Mouse (Mus musculus): ENCODE data around the gene Nup107. TPM values are rescaled to one million over a fixed set of nuclear protein-coding genes. Genes with fewer than 3 reads are reported as not detected.

The Nup107 gene
- polyA plus RNA-seq, 1 experiment from 2014 or later: 77.5 TPM

DNA sequence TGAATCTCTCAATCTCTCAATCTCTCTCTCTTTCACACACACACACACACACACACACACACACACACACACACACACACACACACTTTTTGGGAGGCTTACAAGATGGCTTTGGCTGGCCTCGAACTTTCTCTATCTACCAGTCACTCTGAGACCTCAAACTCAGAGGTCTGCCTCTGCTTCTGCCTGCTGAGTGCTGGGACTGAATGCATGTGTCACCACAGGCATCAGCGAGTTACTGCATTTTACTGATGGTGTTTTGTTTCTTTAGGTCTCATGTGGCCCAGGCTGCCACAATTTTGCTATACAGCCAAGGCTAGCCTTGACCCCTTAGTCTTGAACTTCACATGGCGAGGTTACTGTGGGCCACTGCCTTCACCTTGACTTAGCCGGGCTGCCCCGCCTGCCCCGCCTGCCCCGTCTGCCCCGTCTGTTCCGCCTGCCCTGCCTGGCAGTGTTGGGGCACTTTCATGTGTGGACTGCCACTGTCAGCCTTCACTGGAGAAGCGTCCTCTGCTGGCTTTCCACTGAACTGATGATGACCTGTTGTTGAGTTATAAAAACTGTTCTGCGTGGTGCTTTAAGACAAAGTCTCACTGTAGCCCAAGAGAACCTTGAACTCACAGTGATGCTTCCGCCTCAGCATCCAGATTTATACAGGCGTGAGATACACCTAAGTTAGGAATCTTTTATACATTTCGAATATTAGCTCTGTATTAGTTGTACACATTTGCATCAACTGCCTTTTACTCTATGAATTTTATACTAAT lies 9.8 kb downstream of the Nup107 start:
- Histone ChIP-seq H3K4me3 (ENCODE audit: low read length) (no peak overlapping the region), H3K27me3 (ENCODE audit: control insufficient read depth, insufficient read depth, low read length) (no peaks in the 10 kb centered on the region), H3K9ac (ENCODE audit: low read depth, low read length) (no peak overlapping the region), H3K27ac (ENCODE audit: low read depth, low read length) (no peak overlapping the region), H3K36me3 (ENCODE audit: control insufficient read depth, insufficient read depth, low read length) (peaks cover 91% of the 10 kb centered on the region), H3K9me3 (ENCODE audit: control insufficient read depth, low read length) (no peaks in the 10 kb centered on the region), H3K4me1 (ENCODE audit: control insufficient read depth, insufficient read depth, low read length) (no peaks in the 10 kb centered on the region), H3K4me2 (replicated peaks; ENCODE audit: low read depth, low read length) (no peak overlapping the region)
- 90% methylated on average over 14 of the region's 14 CpGs for WGBS
- ATAC-seq (ENCODE audit: low FRiP score, low TSS enrichment): no peak

DNA sequence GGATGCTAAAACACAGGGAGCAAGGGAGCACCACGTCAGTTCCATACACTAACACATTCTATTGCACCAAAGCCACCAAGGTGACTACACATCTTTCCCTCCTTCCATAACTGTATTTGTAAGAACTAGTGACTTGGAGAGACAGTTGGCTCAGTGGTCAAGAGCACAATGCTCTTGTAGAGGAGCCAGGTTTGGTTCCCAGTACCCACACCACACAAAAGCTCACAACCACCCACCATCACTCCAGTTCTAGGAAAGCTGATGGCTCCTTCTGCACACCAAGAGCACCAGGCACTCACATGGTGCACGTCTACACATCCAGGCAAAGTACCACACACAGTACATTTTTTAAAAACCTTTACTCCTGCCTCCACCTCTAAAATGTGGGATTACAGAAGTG lies 10.4 kb downstream of the Nup107 start:
- Histone ChIP-seq H3K9ac (ENCODE audit: low read depth, low read length) (no peak overlapping the region), H3K27ac (ENCODE audit: low read depth, low read length) (no peak overlapping the region), H3K4me2 (replicated peaks; ENCODE audit: low read depth, low read length) (no peak overlapping the region), H3K4me1 (ENCODE audit: control insufficient read depth, insufficient read depth, low read length) (no peaks in the 10 kb centered on the region), H3K9me3 (ENCODE audit: control insufficient read depth, low read length) (no peaks in the 10 kb centered on the region), H3K27me3 (ENCODE audit: control insufficient read depth, insufficient read depth, low read length) (no peaks in the 10 kb centered on the region), H3K4me3 (ENCODE audit: low read length) (no peak overlapping the region), H3K36me3 (ENCODE audit: control insufficient read depth, insufficient read depth, low read length) (peaks cover 89% of the 10 kb centered on the region)
- WGBS: 99% methylated on average over 2 of the region's 2 CpGs
- ATAC-seq (ENCODE audit: low FRiP score, low TSS enrichment): no peak

DNA sequence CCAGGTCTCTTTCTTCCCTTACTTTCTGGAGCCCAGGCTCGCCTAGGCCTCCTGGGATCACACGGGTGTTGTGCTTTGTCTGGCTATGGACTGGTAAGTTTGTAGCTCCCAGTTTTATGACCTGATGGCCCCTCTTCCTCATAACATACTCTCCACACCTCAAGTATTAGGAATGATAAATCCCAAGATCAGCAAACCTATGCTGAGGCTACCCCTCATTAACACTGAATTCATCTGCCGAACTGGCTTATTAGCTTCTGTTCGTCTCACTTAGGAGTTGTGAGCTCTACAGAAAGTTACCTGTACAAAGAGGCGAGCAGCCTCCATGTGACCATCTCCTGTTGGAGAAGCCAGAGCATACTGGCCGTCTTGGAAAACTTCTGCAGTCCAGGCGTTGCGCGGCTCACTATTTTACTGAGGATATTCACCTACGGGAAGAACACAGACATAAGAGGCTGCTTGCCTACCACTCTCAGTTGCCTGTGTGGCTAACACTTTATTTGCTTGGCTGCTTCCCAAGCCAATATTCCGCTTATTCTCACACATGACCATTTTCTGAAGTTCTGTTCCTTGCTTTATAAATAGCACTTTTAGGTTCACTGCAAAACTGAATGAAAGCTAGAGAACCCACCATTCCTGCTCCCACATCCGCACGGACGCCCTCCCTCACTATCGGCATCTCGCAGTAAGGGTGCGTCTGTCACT lies 11.3 kb downstream of the Nup107 start:
- Histone ChIP-seq H3K9me3 (ENCODE audit: control insufficient read depth, low read length) (no peaks in the 10 kb centered on the region), H3K27ac (ENCODE audit: low read depth, low read length) (no peak overlapping the region), H3K9ac (ENCODE audit: low read depth, low read length) (no peak overlapping the region), H3K27me3 (ENCODE audit: control insufficient read depth, insufficient read depth, low read length) (no peaks in the 10 kb centered on the region), H3K4me1 (ENCODE audit: control insufficient read depth, insufficient read depth, low read length) (no peaks in the 10 kb centered on the region), H3K36me3 (ENCODE audit: control insufficient read depth, insufficient read depth, low read length) (peaks cover 89% of the 10 kb centered on the region), H3K4me2 (replicated peaks; ENCODE audit: low read depth, low read length) (no peak overlapping the region), H3K4me3 (ENCODE audit: low read length) (no peak overlapping the region)
- 95% methylated on average over 17 of the region's 17 CpGs for WGBS
- ATAC-seq (ENCODE audit: low FRiP score, low TSS enrichment): no peak

DNA sequence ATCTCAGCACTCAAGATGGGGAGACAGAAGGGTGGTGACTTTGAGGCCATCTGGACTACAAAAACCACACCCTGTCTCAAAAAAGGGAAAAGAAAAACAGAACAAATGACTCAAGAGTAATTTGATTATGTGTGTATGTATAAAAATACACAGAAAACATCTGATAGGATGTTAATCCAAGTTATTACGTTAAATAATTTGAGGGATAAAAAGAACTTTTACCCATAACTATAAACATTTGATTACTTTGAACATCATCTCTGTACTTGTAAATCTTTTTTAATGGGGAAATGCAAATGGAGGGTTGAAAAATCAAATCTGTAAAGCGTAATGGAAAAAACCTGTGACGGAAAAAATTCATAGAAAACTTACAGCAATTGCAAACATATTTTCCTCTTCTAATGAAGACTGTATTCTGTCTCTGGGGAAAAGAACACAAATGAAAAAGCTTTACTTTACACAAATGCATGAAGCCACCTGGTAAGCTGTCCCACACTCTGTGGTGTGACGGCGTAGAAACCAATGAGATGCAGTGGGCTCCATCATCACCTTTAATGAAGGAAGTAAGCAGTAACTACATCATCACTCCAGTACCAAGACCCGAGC lies 12.1 kb downstream of the Nup107 start:
- no peak for ATAC-seq (ENCODE audit: low FRiP score, low TSS enrichment)
- no peak overlapping the region for H3K4me3 ChIP-seq (ENCODE audit: low read length)
- H3K9me3 ChIP-seq (ENCODE audit: control insufficient read depth, low read length): no peaks in the 10 kb centered on the region
- H3K27me3 ChIP-seq (ENCODE audit: control insufficient read depth, insufficient read depth, low read length): no peaks in the 10 kb centered on the region
- WGBS: 95% methylated on average over 6 of the region's 6 CpGs
- no peak overlapping the region for H3K4me2 ChIP-seq (replicated peaks; ENCODE audit: low read depth, low read length)
- H3K36me3 ChIP-seq (ENCODE audit: control insufficient read depth, insufficient read depth, low read length): peaks cover 89% of the 10 kb centered on the region
- no peak overlapping the region for H3K9ac ChIP-seq (ENCODE audit: low read depth, low read length)
- H3K27ac ChIP-seq (ENCODE audit: low read depth, low read length): no peak overlapping the region
- H3K4me1 ChIP-seq (ENCODE audit: control insufficient read depth, insufficient read depth, low read length): no peaks in the 10 kb centered on the region

DNA sequence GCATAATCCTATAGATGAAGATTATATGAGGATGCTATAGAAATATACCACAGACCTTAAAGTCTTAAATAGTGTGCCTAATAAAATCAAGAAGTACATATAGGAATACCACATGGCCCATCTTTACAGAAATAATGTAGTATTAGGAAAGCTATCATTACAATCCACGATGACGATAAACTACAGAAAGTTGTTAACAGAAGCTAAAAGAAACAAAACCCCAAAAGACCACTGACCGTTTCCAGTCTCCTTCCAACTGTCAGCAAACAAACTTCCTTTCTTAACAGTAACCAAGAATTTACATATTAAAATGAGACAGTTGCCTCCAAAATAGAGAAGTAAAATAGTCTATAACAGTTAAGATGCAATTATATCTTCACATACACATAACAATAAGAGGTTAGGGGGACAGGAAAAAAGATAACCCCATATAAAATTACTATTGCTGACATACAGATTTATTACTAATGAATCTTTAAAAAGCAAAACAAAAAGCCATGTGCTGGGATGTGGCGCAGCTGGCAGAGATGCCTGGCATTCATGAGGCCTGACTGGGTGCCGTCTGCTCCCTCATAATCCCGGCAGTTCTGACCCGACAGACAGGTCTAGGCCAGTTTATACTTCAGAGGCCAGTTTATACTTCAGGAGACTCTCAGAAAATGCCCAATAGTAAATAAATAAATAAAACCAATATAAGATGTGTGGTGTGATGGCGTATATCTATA lies 12.8 kb downstream of the Nup107 start:
- Histone ChIP-seq H3K27ac (ENCODE audit: low read depth, low read length) (no peak overlapping the region), H3K27me3 (ENCODE audit: control insufficient read depth, insufficient read depth, low read length) (no peaks in the 10 kb centered on the region), H3K4me3 (ENCODE audit: low read length) (no peak overlapping the region), H3K4me2 (replicated peaks; ENCODE audit: low read depth, low read length) (no peak overlapping the region), H3K9ac (ENCODE audit: low read depth, low read length) (no peak overlapping the region), H3K4me1 (ENCODE audit: control insufficient read depth, insufficient read depth, low read length) (no peaks in the 10 kb centered on the region), H3K36me3 (ENCODE audit: control insufficient read depth, insufficient read depth, low read length) (peaks cover 89% of the 10 kb centered on the region), H3K9me3 (ENCODE audit: control insufficient read depth, low read length) (no peaks in the 10 kb centered on the region)
- WGBS: 91% methylated on average over 8 of the region's 8 CpGs
- no peak for ATAC-seq (ENCODE audit: low FRiP score, low TSS enrichment)

DNA sequence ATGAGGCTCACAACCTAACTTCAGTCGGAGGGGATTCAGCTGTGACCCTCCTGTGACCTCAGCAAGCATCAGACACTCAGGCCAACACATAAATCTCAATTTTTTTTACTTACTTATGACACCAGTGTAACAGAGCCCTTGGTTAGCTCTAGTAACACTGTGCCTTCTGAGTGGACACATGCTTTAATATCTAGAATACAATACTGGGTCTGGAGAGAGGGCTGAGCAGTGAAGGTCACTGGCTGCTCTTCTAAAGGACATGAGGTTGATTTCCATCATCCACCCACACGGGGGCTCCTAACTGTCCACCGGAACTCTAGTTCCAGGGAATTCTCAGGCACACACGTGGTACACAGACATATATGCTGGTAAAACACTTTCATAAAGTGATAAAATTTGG lies 13.6 kb downstream of the Nup107 start:
- Histone ChIP-seq H3K27ac (ENCODE audit: low read depth, low read length) (no peak overlapping the region), H3K4me2 (replicated peaks; ENCODE audit: low read depth, low read length) (no peak overlapping the region), H3K4me1 (ENCODE audit: control insufficient read depth, insufficient read depth, low read length) (no peaks in the 10 kb centered on the region), H3K9ac (ENCODE audit: low read depth, low read length) (no peak overlapping the region), H3K27me3 (ENCODE audit: control insufficient read depth, insufficient read depth, low read length) (no peaks in the 10 kb centered on the region), H3K9me3 (ENCODE audit: control insufficient read depth, low read length) (no peaks in the 10 kb centered on the region), H3K36me3 (ENCODE audit: control insufficient read depth, insufficient read depth, low read length) (peaks cover 92% of the 10 kb centered on the region), H3K4me3 (ENCODE audit: low read length) (no peak overlapping the region)
- 84% methylated on average over 4 of the region's 4 CpGs for WGBS
- ATAC-seq (ENCODE audit: low FRiP score, low TSS enrichment): no peak

DNA sequence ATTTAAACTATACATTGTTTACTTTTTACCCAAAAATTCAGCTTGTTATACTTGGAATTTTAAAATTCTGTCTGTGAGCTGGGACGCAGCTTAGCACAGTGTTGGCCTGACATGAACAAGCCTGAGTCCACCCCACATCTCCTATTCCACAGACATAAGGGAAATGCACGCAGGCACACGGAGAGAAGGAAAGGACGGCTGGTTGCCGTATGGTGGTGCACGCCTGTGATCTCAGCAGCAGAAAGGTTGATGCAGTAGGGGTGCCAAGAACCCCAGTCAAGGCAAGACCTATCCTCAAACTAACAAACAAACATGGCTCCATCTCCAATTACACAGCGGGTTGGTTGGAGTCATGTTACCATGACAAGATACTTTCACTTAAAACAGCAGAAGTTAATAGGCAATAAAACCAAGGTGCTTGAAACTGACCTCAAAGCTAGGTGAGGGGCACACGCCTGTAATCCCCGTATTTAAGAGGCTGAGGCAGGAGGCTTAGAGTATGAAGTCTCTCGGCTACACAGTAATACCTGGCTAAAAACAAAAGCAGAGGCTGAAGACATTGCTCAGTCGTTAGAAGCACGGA lies 14.1 kb downstream of the Nup107 start:
- Histone ChIP-seq H3K4me2 (replicated peaks; ENCODE audit: low read depth, low read length) (no peak overlapping the region), H3K4me3 (ENCODE audit: low read length) (no peak overlapping the region), H3K27ac (ENCODE audit: low read depth, low read length) (no peak overlapping the region), H3K27me3 (ENCODE audit: control insufficient read depth, insufficient read depth, low read length) (no peaks in the 10 kb centered on the region), H3K9ac (ENCODE audit: low read depth, low read length) (no peak overlapping the region), H3K9me3 (ENCODE audit: control insufficient read depth, low read length) (no peaks in the 10 kb centered on the region), H3K36me3 (ENCODE audit: control insufficient read depth, insufficient read depth, low read length) (peaks cover 90% of the 10 kb centered on the region), H3K4me1 (ENCODE audit: control insufficient read depth, insufficient read depth, low read length) (no peaks in the 10 kb centered on the region)
- WGBS: 86% methylated on average over 12 of the region's 12 CpGs
- no peak for ATAC-seq (ENCODE audit: low FRiP score, low TSS enrichment)

DNA sequence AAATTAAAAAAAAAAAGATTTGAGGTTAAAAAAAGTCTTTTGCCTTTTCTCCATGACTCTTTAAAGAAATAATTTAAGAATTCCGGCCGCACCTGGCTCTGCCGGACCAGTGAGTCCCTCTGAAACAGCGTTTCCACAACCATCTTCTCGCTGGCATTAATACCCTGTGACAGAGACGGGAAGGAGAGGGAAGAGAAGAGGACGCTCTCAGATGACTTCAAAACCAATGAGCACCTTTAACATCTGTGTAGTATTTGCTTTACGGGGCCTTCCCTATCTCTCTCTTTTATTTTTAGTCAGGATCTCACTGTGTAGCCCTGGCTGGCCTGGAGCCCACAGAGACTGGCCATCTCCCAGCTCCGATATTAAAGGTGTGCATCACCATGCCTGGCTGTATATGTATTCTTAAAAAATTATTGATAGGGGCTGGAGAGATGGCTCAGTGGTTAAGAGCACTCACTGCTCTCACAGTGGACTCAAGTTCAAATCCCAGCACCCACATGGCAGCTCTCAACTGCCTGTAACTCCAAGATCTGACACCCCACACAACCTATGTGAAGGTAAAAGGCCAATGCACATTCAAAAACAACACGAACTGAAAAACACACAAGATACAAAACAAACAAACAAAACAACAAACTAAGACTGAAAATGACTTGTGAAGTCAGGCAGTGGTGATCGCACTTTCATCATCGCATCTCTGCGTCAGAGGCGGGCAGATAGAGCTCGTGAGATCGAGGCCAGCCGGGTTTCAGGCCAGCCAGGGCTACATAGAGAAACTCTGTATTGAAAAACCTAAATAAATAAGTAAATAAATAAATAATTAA lies 14.8 kb downstream of the Nup107 start:
- H3K9ac ChIP-seq (ENCODE audit: low read depth, low read length): no peak overlapping the region
- H3K4me1 ChIP-seq (ENCODE audit: control insufficient read depth, insufficient read depth, low read length): no peaks in the 10 kb centered on the region
- H3K27ac ChIP-seq (ENCODE audit: low read depth, low read length): no peak overlapping the region
- no peak overlapping the region for H3K4me3 ChIP-seq (ENCODE audit: low read length)
- no peak overlapping the region for H3K4me2 ChIP-seq (replicated peaks; ENCODE audit: low read depth, low read length)
- 94% methylated on average over 17 of the region's 17 CpGs for WGBS
- H3K27me3 ChIP-seq (ENCODE audit: control insufficient read depth, insufficient read depth, low read length): no peaks in the 10 kb centered on the region
- no peaks in the 10 kb centered on the region for H3K9me3 ChIP-seq (ENCODE audit: control insufficient read depth, low read length)
- no peak for ATAC-seq (ENCODE audit: low FRiP score, low TSS enrichment)
- peaks cover 90% of the 10 kb centered on the region for H3K36me3 ChIP-seq (ENCODE audit: control insufficient read depth, insufficient read depth, low read length)
